Mouse (Mus musculus): ENCODE measurements around the gene Itga3.

DNA sequence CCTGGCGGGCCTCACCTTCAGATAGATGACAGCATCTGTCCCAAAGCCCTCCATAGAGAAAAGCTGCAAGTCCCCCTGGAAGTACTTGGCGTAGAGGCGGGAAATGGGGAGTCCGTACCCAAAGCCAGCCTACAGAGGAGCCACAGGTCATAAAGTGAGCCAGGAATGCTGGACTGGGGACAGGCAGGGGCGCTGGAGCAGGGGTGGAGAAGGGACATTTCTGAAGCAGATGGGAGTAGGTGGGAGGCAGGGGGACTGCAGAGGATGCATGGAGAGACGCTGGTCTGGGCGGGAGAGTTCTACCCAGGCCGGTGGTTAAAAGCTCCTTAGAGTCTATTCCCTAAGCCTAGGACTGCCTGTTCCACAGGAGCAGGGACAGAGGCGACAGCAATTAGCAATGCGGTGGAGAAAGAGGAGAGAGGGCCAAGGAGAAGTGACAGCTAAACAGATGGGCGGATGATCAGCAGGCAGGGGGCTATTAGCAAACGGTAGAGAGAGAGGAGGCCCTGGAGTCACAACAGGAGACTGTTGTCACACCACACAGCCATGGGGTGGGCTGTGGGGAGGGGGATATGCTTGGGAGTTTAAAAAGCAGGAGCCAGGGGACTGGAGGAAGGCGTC is 48.6 kb downstream of the Itga3 start:
- TF ChIP-seq POLR2AphosphoS2 (IDR thresholded peaks at IDR 0.05; ENCODE audit: low read length) = no peak
- TF ChIP-seq CTCF (IDR thresholded peaks at IDR 0.05 in 2 of 3, conservative IDR thresholded peaks at IDR 0.05 in 1 of 3; ENCODE audit: control insufficient read depth in 1 of 3, insufficient read depth in 1 of 3, low read depth in 2 of 3, low read length in 3 of 3, poor library complexity in 1 of 3, severe bottlenecking in 1 of 3) = no peak
- no peak for TF ChIP-seq ZKSCAN1 (IDR thresholded peaks at IDR 0.05; ENCODE audit: low read depth, low read length)
- TF ChIP-seq MAX (IDR thresholded peaks at IDR 0.05; ENCODE audit: low read length) = no peak
- no peak for TF ChIP-seq GATA1 (IDR thresholded peaks at IDR 0.05; ENCODE audit: low read depth, low read length)
- TF ChIP-seq EP300 (IDR thresholded peaks at IDR 0.05; ENCODE audit: low read depth in 1 of 2, low read length in 2 of 2) = no peak
- TF ChIP-seq HCFC1 (IDR thresholded peaks at IDR 0.05; ENCODE audit: low read depth, low read length) = no peak
- TF ChIP-seq POLR2A (IDR thresholded peaks at IDR 0.05; ENCODE audit: control insufficient read depth in 1 of 2, insufficient read depth in 1 of 2, low read depth in 1 of 2, low read length in 2 of 2, poor library complexity in 1 of 2) = no peak
- no peak for TF ChIP-seq MEF2A (IDR thresholded peaks at IDR 0.05; ENCODE audit: extremely low read depth, insufficient replicate concordance, low read depth, low read length, poor library complexity, severe bottlenecking)
- no peak for TF ChIP-seq TCF12 (IDR thresholded peaks at IDR 0.05; ENCODE audit: low read depth, low read length)

All from MEL (cell line).